Mouse (Mus musculus) kidney, adult 2 months (tissue): ENCODE measurements around the gene Gch1. TPM values are rescaled to one million over a fixed set of nuclear protein-coding genes. Genes with fewer than 3 reads are reported as not detected.

Experiments
- DNase-seq: peaks from one replicate; pipeline ENCODE4 v3.0.0; 2021
- H3K27ac ChIP-seq: fragments of 200-500 bp; 2 replicates; pipeline ENCODE4 v1.5.1; 2012; ENCODE audit warnings: low read depth, low read length, control low read depth, inconsistent platforms; ENCODE audit not compliant: insufficient read depth
- H3K27me3 ChIP-seq: fragments of 200-500 bp; replicated peaks from 2 replicates; pipeline ENCODE4 v1.6.1; 2012; ENCODE audit warnings: mild to moderate bottlenecking, moderate library complexity, low read length, inconsistent platforms; ENCODE audit not compliant: control insufficient read depth, insufficient read depth
- H3K36me3 ChIP-seq: fragments of 200-500 bp; 2 replicates; pipeline ENCODE4 v1.6.1; 2012; ENCODE audit warnings: mild to moderate bottlenecking, moderate library complexity, low read length, inconsistent platforms; ENCODE audit not compliant: control insufficient read depth, insufficient read depth
- H3K4me1 ChIP-seq: fragments of 200-500 bp; 2 replicates; pipeline ENCODE4 v1.6.1; 2011; ENCODE audit warnings: low read length; ENCODE audit not compliant: control insufficient read depth, insufficient read depth
- H3K4me3 ChIP-seq: fragments of 200-500 bp; 2 replicates; pipeline ENCODE4 v1.5.1; 2011; ENCODE audit warnings: mild to moderate bottlenecking, low read depth, low read length, control low read depth; ENCODE audit not compliant: insufficient read depth
- CTCF ChIP-seq: fragments of 200-500 bp; conservative IDR thresholded peaks from 2 replicates; pipeline ENCODE4 v1.5.1; 2011; ENCODE audit warnings: low read depth, mild to moderate bottlenecking, control low read depth, low read length, moderate library complexity, mixed read lengths; ENCODE audit not compliant: insufficient read depth, insufficient read length
- POLR2A ChIP-seq: fragments of 200-500 bp; IDR thresholded peaks from one replicate; pipeline ENCODE4 v1.6.1; 2011; ENCODE audit warnings: low read depth, low read length, control low read depth
- WGBS: fragments of 180-500 bp; shearing (Covaris S2); methylation state at CpG from one replicate; pipeline ENCODE4 v1.1.7; 2018; 5-methylcytosine and 5-hydroxymethylcytosine counted together
- polyA plus RNA-seq: library from polyadenylated mRNA; depleted of rRNA; stranded (reverse); fragments of >200 nt; gene quantifications from 2 replicates; pipeline ENCODE4 v1.2.3, GENCODE M21; 2012

Gch1 gene
- polyA plus RNA-seq, 1 experiment, result 2.5 TPM

GRCm38 (mm10) chr14:47175136-47175535 is 14.1 kb downstream of the Gch1 start:
- no peak for DNase-seq
- Histone ChIP-seq H3K27me3 (no peaks in the 10 kb centered on the region), H3K4me3 (no peak overlapping the region), H3K27ac (no peak overlapping the region), H3K4me1 (no peaks in the 10 kb centered on the region), H3K36me3 (no peaks in the 10 kb centered on the region)
- WGBS, result 82% methylated on average over 5 of the region's 5 CpGs
- no peak for TF ChIP-seq POLR2A

DNA sequence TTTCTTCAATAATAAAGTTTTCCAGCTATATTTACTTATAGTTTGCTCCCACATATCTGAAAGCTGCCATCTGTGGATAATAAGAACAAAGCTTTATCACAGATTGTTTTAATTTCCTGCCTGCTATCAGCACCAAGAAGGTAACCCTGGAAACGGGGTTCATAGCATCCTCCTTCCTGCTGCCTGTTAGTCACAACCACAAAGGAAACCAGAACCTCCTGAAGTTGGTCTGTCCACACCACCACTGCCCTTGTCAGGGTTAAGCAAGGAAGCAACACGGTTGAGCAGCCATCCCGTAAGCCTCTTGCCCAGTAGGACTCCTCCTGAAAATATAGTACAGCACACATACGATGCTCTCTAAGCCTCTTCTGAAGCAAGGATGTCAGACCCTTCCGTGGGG is 17.1 kb downstream of the Gch1 start:
- no peak overlapping the region for H3K27ac ChIP-seq
- H3K27me3 ChIP-seq, result no peaks in the 10 kb centered on the region
- no peak for DNase-seq
- TF ChIP-seq CTCF, result no peak
- TF ChIP-seq POLR2A, result no peak
- H3K4me3 ChIP-seq, result no peak overlapping the region
- WGBS, result 39% methylated on average over 5 of the region's 5 CpGs
- H3K4me1 ChIP-seq, result no peaks in the 10 kb centered on the region
- H3K36me3 ChIP-seq, result no peaks in the 10 kb centered on the region

GRCm38 (mm10) chr14:47170499-47171109 is 18.6 kb downstream of the Gch1 start:
- WGBS, result 64% methylated on average over 3 of the region's 3 CpGs
- H3K4me1 ChIP-seq, result no peaks in the 10 kb centered on the region
- no peak overlapping the region for H3K4me3 ChIP-seq
- H3K27me3 ChIP-seq, result no peaks in the 10 kb centered on the region
- no peak overlapping the region for H3K27ac ChIP-seq
- H3K36me3 ChIP-seq, result no peaks in the 10 kb centered on the region
- TF ChIP-seq POLR2A (no peak), CTCF (no peak)
- no peak for DNase-seq

- Histone ChIP-seq H3K4me3 (no peak overlapping the region), H3K27me3 (no peaks in the 10 kb centered on the region), H3K4me1 (no peaks in the 10 kb centered on the region), H3K36me3 (no peaks in the 10 kb centered on the region), H3K27ac (no peak overlapping the region)
- no peak for DNase-seq
- TF ChIP-seq CTCF (no peak), POLR2A (no peak)
- 68% methylated on average over 9 of the region's 9 CpGs for WGBS
Observed at GRCm38 (mm10) chr14:47169677-47170410, 19.4 kb downstream of the Gch1 start.

- H3K36me3 ChIP-seq, result no peaks in the 10 kb centered on the region
- 94% methylated on average over 5 of the region's 5 CpGs for WGBS
Observed at GRCm38 (mm10) chr14:47165741-47166140, 23.5 kb downstream of the Gch1 start.

DNA sequence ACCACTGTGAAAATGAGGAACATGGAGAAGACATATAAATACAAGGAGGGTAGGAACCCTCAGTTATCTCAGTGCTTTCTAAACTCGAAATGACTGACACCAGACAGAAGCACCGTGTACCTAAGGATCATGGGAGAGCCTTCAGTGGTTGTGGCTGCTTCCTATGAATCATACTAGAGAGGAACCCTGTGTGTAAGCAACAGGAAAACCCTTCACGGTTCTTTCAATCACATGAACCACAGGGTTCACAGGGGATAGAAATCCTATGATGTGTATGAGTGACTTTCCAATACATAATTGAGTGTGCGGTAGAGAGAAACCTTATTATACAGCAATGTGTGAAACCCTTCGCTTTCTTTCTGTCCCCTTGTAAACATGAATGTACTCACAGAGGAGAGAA is 24.1 kb downstream of the Gch1 start:
- H3K4me3 ChIP-seq, result no peak overlapping the region
- no peak for TF ChIP-seq CTCF
- 84% methylated on average over 5 of the region's 5 CpGs for WGBS
- H3K27me3 ChIP-seq, result no peaks in the 10 kb centered on the region
- no peaks in the 10 kb centered on the region for H3K4me1 ChIP-seq
- no peak for DNase-seq
- no peak overlapping the region for H3K27ac ChIP-seq
- H3K36me3 ChIP-seq, result no peaks in the 10 kb centered on the region

More at GRCm38 (mm10) chr14:47165741-47166140, 23.5 kb downstream of the Gch1 start:
- no peaks in the 10 kb centered on the region for H3K27me3 ChIP-seq
- H3K4me1 ChIP-seq, result no peaks in the 10 kb centered on the region
- no peak overlapping the region for H3K27ac ChIP-seq
- TF ChIP-seq CTCF (no peak), POLR2A (no peak)
- no peak overlapping the region for H3K4me3 ChIP-seq
- no peak for DNase-seq

DNA sequence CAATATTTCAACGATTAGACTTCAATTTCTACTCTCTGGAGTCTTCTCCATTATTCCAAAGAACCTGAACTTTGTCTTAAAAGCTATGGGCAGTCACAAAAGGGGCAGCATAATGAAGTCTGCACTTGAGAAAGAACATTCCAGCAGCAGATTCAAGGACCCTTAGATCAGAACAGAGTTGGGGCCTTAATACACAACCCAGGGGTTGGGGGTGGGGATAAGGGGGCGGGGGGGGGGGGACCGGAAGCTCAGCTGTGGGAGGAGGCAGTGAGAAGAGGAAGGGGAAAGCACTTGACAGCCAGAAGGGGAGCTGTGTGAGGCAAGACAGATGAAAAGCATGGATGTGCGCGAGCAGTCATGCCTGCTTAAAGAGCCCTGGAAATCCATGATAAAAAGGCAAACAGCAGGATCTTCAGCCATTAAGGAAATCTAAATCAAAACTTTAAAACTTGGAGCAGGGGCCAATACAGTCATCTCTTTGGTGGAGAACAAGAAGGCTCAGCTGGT is 27.2 kb downstream of the Gch1 start:
- WGBS, result 66% methylated on average over 5 of the region's 5 CpGs
- no peaks in the 10 kb centered on the region for H3K36me3 ChIP-seq
- H3K27ac ChIP-seq, result no peak overlapping the region
- TF ChIP-seq CTCF (no peak), POLR2A (no peak)
- no peak overlapping the region for H3K4me3 ChIP-seq
- H3K27me3 ChIP-seq, result no peaks in the 10 kb centered on the region
- no peak for DNase-seq
- no peaks in the 10 kb centered on the region for H3K4me1 ChIP-seq
